Mouse (Mus musculus) thymus, postnatal 4 days (tissue): ENCODE measurements around the gene Aamdc.

Experiments
- DNase-seq: peaks from one replicate; pipeline ENCODE4 v3.0.0; 2021

Aamdc gene

DNA sequence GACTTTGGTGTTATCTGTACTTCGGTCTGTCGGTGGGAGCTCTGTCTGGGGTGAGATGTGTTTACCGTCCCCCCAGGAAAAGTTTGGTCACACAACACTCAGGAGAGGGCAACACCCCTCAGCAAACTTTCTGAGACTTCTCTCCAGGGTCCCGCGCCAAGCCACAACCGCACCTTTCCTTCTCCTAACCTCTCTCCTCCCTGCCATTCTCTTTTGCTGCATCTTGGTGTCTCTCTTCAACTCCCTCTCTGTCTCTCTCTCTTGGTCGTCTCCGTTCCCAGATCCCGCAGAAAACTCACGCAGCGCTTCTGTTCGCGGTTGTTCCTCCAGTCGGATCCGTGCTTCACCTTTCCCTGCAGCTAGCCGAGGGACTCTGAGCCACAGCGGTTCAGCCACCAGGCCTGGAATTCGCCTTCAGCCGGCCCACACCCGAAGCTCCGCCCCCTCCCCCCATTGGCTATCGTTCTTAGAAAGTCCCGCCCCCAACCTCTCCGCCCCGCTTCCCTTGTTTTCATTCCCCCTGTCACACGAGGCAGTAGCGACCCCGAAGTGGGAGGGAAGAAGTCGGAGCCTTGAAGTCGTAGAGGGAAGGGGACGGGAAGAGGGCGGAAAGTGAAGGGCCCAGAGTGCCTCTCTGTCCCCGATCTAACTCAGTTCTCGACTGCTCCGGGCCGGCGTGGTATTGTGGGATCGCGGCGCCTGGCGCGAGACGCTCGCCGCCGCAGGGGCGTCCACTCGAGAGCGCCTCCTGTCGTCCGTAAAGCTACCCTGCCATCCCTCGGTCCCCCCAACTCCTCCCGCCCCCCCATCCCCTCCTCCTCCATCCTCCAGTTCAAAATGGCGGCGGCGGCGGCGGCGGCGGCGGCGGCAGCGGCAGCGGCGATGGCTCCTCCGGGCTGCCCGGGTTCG, at the start of gene Aamdc, which contains the start of gene Rsf1:
Gene Aamdc, minus strand, starts transcription at position 431 of the 909 bp plus-strand sequence.
Gene Rsf1, plus strand, starts transcription at position 823 of the 909 bp plus-strand sequence.
- DNase-seq = peak; percentile 95

DNA sequence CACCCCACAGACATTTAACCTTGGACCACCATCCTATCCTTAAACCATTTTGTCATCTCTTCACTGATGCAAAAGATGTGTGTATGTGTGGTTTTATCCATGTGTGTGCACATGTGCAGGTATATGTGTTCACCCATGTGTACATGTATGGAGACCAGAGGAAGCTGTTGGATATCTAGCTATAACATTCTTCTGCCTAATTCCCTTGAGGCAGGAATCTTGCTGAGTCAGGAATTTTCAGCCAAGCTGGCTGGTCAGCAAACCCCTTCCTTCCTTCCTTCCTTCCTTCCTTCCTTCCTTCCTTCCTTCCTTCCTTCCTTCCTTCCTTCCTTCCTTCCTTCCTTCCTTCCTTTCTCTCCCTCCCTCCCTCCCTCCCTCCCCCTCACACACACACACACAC, 44.1 kb upstream of the Aamdc start:
- no peak for DNase-seq

DNA sequence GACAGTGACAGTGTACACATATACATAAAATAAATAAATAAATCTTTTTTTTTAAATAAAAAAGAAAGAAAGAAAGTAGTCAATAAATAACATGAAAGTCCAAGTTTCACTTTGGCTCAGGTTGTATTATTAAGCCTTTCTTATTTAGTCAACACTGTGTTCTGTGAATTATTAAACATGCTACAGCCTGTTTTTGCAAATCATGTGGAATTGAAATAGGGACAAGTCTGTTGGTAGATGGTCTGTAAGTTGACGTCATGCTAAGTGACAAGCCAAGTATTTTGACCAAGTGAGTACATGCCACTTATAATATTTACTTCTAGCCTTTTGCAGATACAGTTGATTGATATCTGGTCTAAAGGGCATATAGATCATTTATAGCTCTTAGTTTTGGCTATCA, 43.4 kb upstream of the Aamdc start:
- DNase-seq = no peak

DNA sequence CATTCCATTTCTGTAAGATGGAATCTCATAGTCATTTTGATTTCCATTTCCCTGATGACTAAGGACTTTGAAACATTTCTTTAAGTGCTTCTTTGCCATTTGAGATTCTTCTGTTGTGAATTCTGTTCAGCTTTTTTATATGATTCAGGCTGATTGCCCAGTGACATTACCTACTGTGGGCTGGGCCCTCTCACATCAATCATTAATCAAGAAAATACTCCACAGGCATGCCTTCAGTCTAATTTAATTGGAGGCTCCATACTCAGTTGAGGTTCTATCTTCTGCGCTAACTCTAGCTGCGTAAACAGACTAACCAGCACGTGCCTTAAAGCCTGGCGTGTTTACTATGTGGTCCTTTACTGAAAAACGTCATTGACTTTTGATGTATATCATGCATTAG, 42.0 kb upstream of the Aamdc start:
- no peak for DNase-seq

GRCm38 (mm10) chr7:97598548-97598947, 19.3 kb upstream of the Aamdc start:
- DNase-seq = no peak

DNA sequence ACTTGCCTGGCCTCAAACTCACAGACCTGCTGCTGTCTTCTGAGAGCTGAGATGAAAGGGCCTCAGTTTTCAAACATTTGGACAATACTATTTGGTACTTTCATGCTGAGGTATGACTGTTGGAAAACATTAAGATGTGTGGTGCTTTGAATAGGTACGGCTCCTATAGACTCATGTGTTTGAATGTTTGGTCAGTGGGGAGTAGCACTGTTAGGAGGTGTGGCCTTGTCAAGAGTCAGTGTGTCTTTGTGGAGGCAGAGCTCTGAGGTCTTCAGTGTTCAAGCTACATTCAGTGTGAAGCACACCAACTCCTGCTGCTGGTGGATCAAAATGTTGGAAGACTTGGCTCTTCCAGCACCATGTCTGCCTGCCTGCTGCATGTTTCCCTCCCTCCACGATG, 14.2 kb upstream of the Aamdc start:
- no peak for DNase-seq

DNA sequence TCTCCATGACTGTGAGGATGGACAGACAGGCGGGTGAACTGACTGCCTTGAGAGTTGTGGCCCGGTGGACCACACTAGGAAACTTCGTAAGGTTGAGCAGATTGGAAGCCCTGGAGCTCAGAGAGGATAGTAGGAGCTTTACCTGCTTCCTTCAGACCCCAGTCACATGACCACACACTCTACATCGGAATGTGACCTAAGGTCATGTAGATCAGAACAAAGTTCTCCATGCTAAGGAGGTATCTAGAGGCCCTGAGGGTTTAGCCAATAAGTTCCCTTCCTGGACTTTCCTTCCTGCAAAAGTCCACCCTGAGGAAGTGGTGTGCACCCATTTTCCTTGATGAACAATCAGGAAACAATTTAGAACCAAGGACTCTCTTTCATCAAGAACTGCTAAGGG, 13.1 kb upstream of the Aamdc start:
- no peak for DNase-seq

DNA sequence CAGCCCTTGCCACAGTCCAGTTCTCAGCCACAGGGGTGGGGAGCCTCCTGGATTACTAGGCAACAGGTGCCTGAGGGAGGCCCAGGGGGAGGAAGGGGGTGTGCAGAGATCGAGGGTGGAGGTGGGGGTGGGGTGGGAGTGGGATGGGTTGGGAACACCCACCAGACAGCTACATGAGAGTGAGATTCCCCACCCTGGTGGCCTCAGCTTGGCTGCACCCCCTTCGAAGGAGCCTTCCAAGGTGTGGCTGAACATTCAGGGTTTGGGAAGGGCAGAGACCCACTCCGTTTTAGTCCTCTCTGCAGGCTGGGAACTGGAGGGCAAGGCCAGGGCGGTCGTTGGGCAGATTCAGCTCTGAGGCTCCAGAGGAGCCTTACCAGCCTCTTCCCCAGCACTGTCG, 12.0 kb upstream of the Aamdc start:
- DNase-seq = no peak

- no peak for DNase-seq
Measured at GRCm38 (mm10) chr7:97590488-97590887, 11.2 kb upstream of the Aamdc start.

DNA sequence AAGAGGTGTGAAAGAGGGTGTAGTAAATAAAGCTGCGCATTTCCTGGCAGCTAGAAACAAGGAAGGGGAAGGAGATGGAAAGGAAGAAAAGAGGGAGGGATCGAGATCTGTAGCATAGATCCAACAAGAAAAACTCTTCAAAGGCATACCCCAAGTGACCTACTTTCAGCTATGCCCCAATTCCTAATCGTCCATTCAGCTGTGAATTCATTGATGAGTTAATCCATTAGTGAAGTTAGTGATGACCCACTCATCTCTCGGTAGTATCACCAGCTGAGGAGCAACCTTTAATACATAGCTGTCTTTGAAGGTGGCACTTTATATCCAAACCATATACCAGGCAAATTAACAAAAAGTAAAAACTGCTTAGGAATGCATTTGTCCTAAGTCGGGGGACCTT, 9.2 kb upstream of the Aamdc start:
- DNase-seq = no peak

- DNase-seq = peak; percentile 88
Measured at GRCm38 (mm10) chr7:97580843-97581214, 1.5 kb upstream of the Aamdc start.

GRCm38 (mm10) chr7:97579976-97580842, 912 bp upstream of the Aamdc start:
- DNase-seq = peak; percentile 72

DNA sequence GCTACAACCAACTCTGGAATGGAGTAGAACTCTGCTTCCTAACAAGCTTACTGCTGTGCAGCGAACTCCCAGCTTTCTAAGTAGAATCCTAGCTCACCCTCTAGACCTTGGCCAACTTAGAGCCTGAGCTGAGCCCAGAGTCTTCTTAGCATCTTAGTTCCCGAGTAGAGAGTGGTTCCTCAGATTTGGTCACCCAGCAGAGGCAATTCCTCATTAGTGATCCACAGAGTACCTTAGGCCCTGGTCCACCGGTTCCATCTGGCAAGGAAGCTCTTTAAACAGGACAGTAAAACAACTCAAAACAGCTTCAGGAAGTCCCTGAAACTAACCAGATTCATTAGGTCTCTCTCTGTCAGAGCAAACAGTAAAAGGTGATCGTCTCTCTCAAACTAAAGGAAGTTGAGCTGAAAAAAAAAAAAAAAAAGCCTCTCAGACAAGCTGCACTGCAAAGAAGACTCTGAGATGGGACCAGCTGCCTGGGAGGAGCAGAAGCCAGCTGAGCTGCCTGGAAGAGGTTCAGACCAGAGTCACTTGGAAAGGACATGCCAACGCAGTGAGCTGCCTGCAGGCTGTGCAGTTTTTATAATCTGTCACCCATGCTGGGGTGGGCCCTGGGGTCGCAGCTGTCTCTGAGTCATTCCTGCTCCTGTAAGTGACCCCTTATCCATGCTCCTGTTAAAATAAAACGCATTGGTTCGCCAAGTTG, 783 bp downstream of the Aamdc start:
- peak; percentile 56 for DNase-seq

- no peak for DNase-seq
Measured at GRCm38 (mm10) chr7:97570389-97570788, 8.9 kb downstream of the Aamdc start.

GRCm38 (mm10) chr7:97569372-97569771, 9.9 kb downstream of the Aamdc start:
- no peak for DNase-seq

DNA sequence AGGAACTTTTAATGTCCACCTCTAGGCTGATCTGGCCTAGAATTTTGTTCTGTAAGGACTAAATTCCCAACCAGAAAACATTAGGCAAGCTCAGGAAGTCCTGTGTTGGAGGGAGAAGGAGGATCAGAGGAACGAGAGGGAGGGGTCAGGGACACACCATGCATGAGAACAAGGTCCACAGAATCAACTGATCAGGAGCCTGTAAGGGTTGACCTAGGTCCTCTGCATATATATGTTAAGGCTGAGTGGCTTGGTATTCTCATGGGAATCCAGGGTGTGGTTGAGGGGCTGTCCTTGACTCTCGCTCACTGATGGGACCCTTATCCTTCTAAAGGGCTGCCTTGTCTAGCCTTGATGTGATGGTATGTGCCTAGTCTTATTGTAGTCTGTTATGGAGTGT, 15.7 kb downstream of the Aamdc start:
- no peak for DNase-seq

GRCm38 (mm10) chr7:97550673-97551072, 28.6 kb downstream of the Aamdc start:
- DNase-seq = no peak

DNA sequence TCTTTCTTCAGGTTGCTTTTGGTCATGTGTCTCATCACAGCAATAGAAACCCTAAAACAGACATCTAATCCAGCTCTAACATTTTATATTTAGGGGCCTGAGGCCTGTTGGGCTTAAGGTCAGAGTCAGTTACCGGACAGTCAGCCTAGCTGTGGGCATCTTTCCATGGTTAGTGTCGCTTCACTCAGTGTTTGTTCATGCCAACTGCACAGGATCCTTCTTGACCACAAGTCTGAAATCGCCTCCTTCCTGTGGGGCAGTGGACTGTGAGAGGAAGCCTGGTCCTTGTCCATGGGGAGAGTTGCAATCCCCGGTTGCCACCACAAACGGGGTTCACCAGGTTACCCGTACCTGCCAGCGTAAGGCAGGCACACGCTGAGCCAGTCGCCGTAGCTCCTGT, 30.0 kb downstream of the Aamdc start:
- DNase-seq = no peak

- no peak for DNase-seq
Measured at GRCm38 (mm10) chr7:97546462-97546861, 32.8 kb downstream of the Aamdc start.

- no peak for DNase-seq
Measured at GRCm38 (mm10) chr7:97536571-97536970, 42.7 kb downstream of the Aamdc start.

DNA sequence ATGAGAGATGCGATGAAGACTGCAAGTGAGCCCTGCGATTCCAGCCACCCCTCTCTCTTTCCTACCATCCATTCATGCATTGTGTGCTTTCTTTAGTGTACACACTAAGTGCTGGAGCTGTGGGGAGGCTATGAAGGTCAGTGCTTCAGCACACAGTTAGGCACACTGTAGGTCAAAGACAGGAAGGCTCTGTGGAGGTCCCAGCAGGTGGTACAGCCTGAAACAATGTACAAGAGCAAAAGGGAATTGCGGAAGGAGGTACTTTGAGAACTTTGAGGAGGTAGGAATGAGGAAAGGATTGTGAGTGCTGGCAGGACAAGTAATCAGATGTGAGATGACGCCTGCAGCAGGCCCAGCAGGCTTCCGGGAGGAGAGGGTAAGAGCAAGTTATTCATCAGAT, 43.8 kb downstream of the Aamdc start:
- DNase-seq = no peak

DNA sequence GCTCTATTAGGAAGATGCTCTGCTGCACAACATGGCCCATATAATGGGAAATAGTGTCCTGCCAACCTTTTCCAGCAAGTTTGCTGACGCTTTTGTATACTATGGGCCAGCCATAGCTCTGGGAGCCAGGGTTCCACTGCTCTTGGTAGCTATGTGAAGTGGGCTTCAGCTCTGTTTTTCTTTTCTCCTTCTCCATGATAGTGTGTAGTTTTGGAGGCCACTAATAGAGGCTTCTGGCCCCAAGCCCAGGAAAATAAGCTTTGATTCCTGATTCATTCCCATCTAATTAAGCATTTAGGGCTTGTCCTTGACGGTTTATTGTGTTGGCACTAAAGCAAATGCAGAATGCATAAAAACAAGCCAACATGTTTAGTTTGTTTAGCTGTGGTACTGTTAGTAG, 59.4 kb downstream of the Aamdc start:
- DNase-seq = no peak

GRCm38 (mm10) chr7:97514786-97515185, 64.5 kb downstream of the Aamdc start:
- DNase-seq = no peak
